Mouse (Mus musculus) ES-Bruce4 (cell line): Measurements from ENCODE around the gene Rfpl4b. TPM values are rescaled to one million over a fixed set of nuclear protein-coding genes. Genes with fewer than 3 reads are reported as not detected.

Experiments used
- H3K27ac ChIP-seq: 2 replicates; pipeline ENCODE4 v1.5.1; 2012; ENCODE audit warnings: low read length, inconsistent platforms; ENCODE audit not compliant: insufficient read depth
- H3K27me3 ChIP-seq: 2 replicates; pipeline ENCODE4 v1.6.1; 2012; ENCODE audit warnings: mild to moderate bottlenecking, low read length, inconsistent platforms; ENCODE audit not compliant: control insufficient read depth, poor library complexity, insufficient read depth, severe bottlenecking
- H3K36me3 ChIP-seq: 2 replicates; pipeline ENCODE4 v1.6.1; 2012; ENCODE audit warnings: inconsistent platforms, mild to moderate bottlenecking, low read length, moderate library complexity; ENCODE audit not compliant: control insufficient read depth, poor library complexity, insufficient read depth, severe bottlenecking
- H3K4me1 ChIP-seq: one replicate; pipeline ENCODE4 v1.8.1; 2011; ENCODE audit warnings: low read length; ENCODE audit not compliant: control insufficient read depth, insufficient read depth
- H3K4me3 ChIP-seq: 2 replicates; pipeline ENCODE4 v1.5.1; 2011; ENCODE audit warnings: low read depth, mild to moderate bottlenecking, low read length
- H3K9ac ChIP-seq: 2 replicates; pipeline ENCODE4 v1.6.1; 2012; ENCODE audit warnings: low read depth, mild to moderate bottlenecking, inconsistent platforms; ENCODE audit not compliant: poor library complexity, severe bottlenecking
- H3K9me3 ChIP-seq: replicated peaks from 2 replicates; pipeline ENCODE4 v1.6.1; 2012; ENCODE audit warnings: mild to moderate bottlenecking, low read length, inconsistent platforms; ENCODE audit not compliant: control insufficient read depth, poor library complexity, insufficient read depth, severe bottlenecking
- CTCF ChIP-seq: IDR thresholded peaks from one replicate; pipeline ENCODE4 v1.8.1; 2011; ENCODE audit warnings: low read depth, low read length
- EP300 ChIP-seq: IDR thresholded peaks from 2 replicates; pipeline ENCODE4 v1.6.1; 2011; ENCODE audit warnings: low read depth, low read length; ENCODE audit not compliant: insufficient read depth
- POLR2A ChIP-seq: IDR thresholded peaks from one replicate; pipeline ENCODE4 v1.8.1; 2011; ENCODE audit warnings: low read length; ENCODE audit not compliant: insufficient read depth
- polyA plus RNA-seq: library from polyadenylated mRNA; stranded (reverse); fragments of >200 nt; gene quantifications from 2 replicates; pipeline ENCODE4 v1.2.4, GENCODE M21; 2011; ENCODE audit warnings: low read depth; ENCODE audit not compliant: missing spikeins, insufficient read depth, insufficient read length

Gene Rfpl4b
- polyA plus RNA-seq, 1 experiment: not detected

DNA sequence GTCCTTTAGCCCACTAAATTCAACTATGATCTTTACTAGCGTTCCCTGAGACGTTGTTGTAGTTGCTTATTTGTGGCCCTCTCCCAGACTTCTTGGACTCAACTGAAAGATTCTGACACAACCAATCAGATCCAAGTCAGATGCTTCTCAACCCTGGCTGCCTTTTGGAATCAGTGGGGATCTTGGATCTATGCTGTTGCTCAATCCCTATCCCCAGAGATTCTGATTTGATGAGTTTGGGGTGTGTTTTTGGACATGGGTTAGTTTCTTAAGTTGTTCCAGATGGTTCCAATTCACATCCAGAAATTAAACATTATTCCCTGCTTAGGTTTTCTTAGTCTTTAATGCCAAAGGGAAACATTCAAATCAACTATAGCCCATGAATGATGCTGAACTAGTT, 15.5 kb downstream of the Rfpl4b start:
- no peak overlapping the region for H3K9ac ChIP-seq
- no peaks in the 10 kb centered on the region for H3K36me3 ChIP-seq
- no peak overlapping the region for H3K4me3 ChIP-seq
- no peaks in the 10 kb centered on the region for H3K27me3 ChIP-seq
- TF ChIP-seq POLR2A: no peak
- TF ChIP-seq CTCF: no peak
- TF ChIP-seq EP300: no peak
- no peaks in the 10 kb centered on the region for H3K4me1 ChIP-seq
- no peak overlapping the region for H3K27ac ChIP-seq
- H3K9me3 ChIP-seq: no peaks in the 10 kb centered on the region

DNA sequence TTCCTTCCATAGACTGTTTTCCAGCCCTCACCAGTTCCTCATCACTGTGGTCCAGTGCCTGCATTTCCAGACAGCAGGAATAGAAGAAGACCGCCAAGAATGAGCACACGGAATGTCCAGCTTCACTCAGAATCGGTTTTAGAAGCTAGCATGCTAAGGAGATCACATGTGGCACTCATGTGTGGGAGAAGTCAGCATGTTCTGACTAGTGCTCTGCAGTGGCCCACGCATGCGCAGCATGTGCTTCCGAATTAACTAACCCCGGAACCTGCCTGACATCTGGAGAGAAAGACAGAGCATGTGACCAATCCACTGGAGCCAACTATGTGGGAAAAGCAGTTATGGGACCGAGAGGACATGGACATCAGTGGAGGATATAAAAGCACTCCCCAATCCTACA, 17.5 kb downstream of the Rfpl4b start:
- Histone ChIP-seq H3K27me3 (no peaks in the 10 kb centered on the region), H3K9ac (no peak overlapping the region), H3K4me3 (no peak overlapping the region), H3K36me3 (no peaks in the 10 kb centered on the region), H3K9me3 (no peaks in the 10 kb centered on the region), H3K27ac (no peak overlapping the region), H3K4me1 (no peaks in the 10 kb centered on the region)
- no peak for TF ChIP-seq EP300
- TF ChIP-seq POLR2A: no peak
- no peak for TF ChIP-seq CTCF

DNA sequence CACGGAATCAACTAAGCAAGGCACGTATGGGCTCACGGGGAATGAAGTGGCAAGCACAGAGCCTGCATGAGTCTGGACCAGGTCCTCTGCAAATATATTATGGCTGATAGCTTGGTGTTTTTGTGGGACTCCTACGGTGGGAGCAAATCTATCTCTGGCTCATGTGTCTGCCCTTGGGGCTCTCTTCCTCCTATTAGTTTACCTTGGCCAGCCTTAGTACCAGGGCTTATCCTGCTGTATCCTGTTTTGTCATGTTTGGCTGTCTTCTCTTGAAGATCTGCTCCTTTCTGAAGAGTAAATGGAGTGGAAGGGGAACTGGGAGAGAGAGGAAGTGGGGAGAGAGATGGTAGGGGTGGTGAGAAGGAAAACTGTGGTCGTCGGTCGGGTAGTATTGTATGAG, 18.3 kb downstream of the Rfpl4b start:
- Histone ChIP-seq H3K9me3 (no peaks in the 10 kb centered on the region), H3K27ac (no peak overlapping the region), H3K4me3 (no peak overlapping the region), H3K4me1 (no peaks in the 10 kb centered on the region), H3K27me3 (no peaks in the 10 kb centered on the region), H3K9ac (no peak overlapping the region), H3K36me3 (no peaks in the 10 kb centered on the region)
- no peak for TF ChIP-seq CTCF
- TF ChIP-seq POLR2A: no peak
- TF ChIP-seq EP300: no peak

DNA sequence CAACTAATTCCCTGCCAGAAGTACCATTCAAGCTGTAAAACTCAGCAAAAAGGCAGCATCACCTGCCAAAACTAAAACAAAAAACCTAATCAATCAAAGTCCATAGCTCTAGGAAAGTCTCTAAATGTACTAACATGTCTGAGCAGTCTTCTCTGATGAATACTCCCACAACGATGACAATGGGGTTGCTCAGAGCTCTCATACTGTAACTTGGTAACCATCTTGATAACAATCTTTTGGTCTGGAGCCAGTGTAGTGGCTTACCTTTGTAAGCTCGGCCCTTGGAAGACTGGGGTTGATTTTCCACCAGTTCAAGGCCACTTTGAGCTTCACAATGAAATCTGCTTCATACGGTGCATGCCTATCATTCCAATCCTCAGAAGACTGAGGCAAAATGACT, 33.0 kb downstream of the Rfpl4b start:
- no peak for TF ChIP-seq CTCF
- H3K9ac ChIP-seq: no peak overlapping the region
- no peaks in the 10 kb centered on the region for H3K4me1 ChIP-seq
- no peak overlapping the region for H3K4me3 ChIP-seq
- H3K27ac ChIP-seq: no peak overlapping the region
- no peaks in the 10 kb centered on the region for H3K9me3 ChIP-seq
- no peaks in the 10 kb centered on the region for H3K27me3 ChIP-seq
- no peaks in the 10 kb centered on the region for H3K36me3 ChIP-seq

Other genes starting within 250 kb of the Rfpl4b start
- gene Lama4, start 143.7 kb upstream of the Rfpl4b start, polyA plus RNA-seq: 1.7 and 1.9 TPM in 2 replicates